Mouse (Mus musculus) kidney, adult 11 months (tissue): ENCODE measurements at regions not wholly inside any gene's neighbourhood (a gene's known extent, or its start where the extent isn't known, plus 50 kb on each side); places are given as distances from the start of the nearest gene placed in this dataset.

Experiments
- DNase-seq: peaks from one replicate; pipeline ENCODE4 v3.0.0; 2022

GRCm38 (mm10) chr19:35278395-35278794 is 356.2 kb downstream of the Kif20b start:
- no peak for DNase-seq

DNA sequence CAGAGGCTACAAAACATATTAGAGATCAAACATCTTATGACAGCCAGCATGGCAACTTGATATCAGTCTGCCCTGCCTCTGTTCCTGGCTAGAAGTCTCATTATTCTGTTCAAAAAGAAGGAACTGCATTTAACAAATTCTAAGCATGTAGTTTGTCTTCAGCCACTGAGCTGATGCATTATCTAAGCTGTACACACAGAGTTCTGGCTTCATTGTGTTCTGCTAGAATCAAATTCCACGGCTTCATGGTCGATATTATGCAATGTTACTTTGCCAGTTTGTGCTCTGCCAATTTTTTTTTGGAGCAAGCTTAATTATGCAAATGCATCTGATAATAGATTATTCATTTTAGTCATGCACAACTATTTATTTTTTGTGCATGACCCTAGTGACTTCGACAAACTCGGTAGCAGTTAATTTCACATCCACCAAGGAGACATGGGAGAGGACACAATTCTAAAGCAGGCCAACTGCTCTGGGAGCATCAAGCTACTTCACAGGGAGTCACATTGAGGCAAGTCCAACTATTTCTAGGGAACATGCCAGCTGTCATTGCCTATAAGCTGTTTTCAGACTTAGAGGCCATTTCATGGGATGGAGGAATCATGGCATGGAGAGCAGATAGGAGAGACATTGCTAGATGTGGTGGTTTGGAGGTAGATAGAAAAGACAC is 360.8 kb downstream of the Kif20b start:
- DNase-seq: no peak

DNA sequence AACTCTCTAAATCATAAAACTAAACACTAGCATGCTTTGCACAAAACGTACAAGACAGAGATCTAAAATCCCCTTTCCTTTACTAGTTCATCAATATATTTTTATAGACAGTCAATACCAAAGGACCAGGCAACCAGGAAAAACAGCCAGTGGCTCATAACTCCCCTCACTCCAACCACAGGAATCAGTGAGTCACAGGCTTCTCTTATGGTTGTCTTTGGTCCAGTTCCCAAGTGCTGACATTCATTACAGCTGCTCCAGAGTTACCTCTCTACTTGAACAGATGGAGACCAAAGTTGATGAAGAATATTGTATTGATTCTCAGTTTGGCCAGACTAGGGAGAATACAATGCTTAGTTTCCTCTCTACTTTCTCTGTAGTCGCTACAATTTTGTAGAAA is 376.7 kb downstream of the Kif20b start:
- no peak for DNase-seq

GRCm38 (mm10) chr19:35302723-35303270 is 380.6 kb downstream of the Kif20b start:
- no peak for DNase-seq
